Mouse (Mus musculus) forebrain, postnatal 0 days (tissue): ENCODE measurements around the gene Aspn. TPM values are rescaled to one million over a fixed set of nuclear protein-coding genes. Genes with fewer than 3 reads are reported as not detected.
"Not testable (repeated sequence)": the region's sequence is repeated elsewhere in the genome, so short reads cannot be mapped to it uniquely, and the experiment has no call there.

Experiments used
- ATAC-seq: fragments of 200-750 bp; cut with Nextera tagmentation; 2 replicates; pipeline ENCODE4 v1.8.0; 2017; ENCODE audit warnings: mild to moderate bottlenecking, moderate library complexity
- DNase-seq: peaks from one replicate; pipeline ENCODE4 v3.0.0-alpha.2; 2015
- H3K27ac ChIP-seq: fragments of 300-500 bp; sonication (generic); 2 replicates; pipeline ENCODE4 v1.5.1; 2014; ENCODE audit warnings: low read depth, mild to moderate bottlenecking, antibody characterized with exemption, low read length, moderate library complexity, mixed read lengths
- H3K27me3 ChIP-seq: fragments of 300-500 bp; sonication (generic); 2 replicates; pipeline ENCODE4 v1.6.1; 2014; ENCODE audit warnings: mild to moderate bottlenecking, low read length, mixed read lengths; ENCODE audit not compliant: insufficient read depth
- H3K36me3 ChIP-seq: fragments of 300-500 bp; sonication (generic); 2 replicates; pipeline ENCODE4 v1.6.1; 2014; ENCODE audit warnings: mild to moderate bottlenecking, moderate library complexity; ENCODE audit not compliant: insufficient read depth
- H3K4me1 ChIP-seq: fragments of 300-500 bp; sonication (generic); 2 replicates; pipeline ENCODE4 v1.6.1; 2014; ENCODE audit warnings: antibody characterized with exemption; ENCODE audit not compliant: insufficient read depth
- H3K4me2 ChIP-seq: fragments of 300-500 bp; sonication (generic); 2 replicates; pipeline ENCODE4 v1.6.1; 2014; ENCODE audit warnings: low read depth, mild to moderate bottlenecking, moderate library complexity
- H3K4me3 ChIP-seq: fragments of 300-500 bp; sonication (generic); 2 replicates; pipeline ENCODE4 v1.5.1; 2014; ENCODE audit warnings: low read depth, low read length, mixed read lengths
- H3K9ac ChIP-seq: fragments of 300-500 bp; sonication (generic); 2 replicates; pipeline ENCODE4 v1.6.1; 2014; ENCODE audit warnings: mild to moderate bottlenecking
- H3K9me3 ChIP-seq: fragments of 300-500 bp; sonication (generic); 2 replicates; pipeline ENCODE4 v1.6.1; 2016; ENCODE audit warnings: low read length
- CTCF ChIP-seq: sonication (generic); IDR thresholded peaks from 2 replicates; pipeline ENCODE4 v1.5.1; 2016; ENCODE audit warnings: antibody characterized with exemption, control low read depth, low read depth
- WGBS: fragments of 180-500 bp; shearing (Covaris S2); extraction: QIAGEN DNeasy Blood & Tissue Kit; methylation state at CpG from one replicate; pipeline ENCODE4 v1.1.7; 2014; 5-methylcytosine and 5-hydroxymethylcytosine counted together
- polyA plus RNA-seq: library from polyadenylated mRNA; unstranded; fragments of >200 nt; fragmentation: Nextera tagmentation; extraction: Ambion mirVana; gene quantifications from 2 replicates; pipeline ENCODE4 v1.2.1, GENCODE M21; 2015
- total RNA-seq: library from RNA; depleted of rRNA; stranded (reverse); fragments of >200 nt; gene quantifications from 2 replicates; pipeline ENCODE4 v1.2.3, GENCODE M21; 2014; rRNA removed

The Aspn gene
- total and polyA plus RNA-seq, 2 experiments from 2014 or later = 1.1 to 7.9 TPM

GRCm38 (mm10) chr13:49584307-49585005, 40.2 kb downstream of the Aspn start:
- Histone ChIP-seq H3K27ac (no peak overlapping the region), H3K4me1 (no peaks in the 10 kb centered on the region), H3K4me3 (no peak overlapping the region), H3K9me3 (no peaks in the 10 kb centered on the region), H3K27me3 (no peaks in the 10 kb centered on the region), H3K9ac (no peak overlapping the region), H3K36me3 (no peaks in the 10 kb centered on the region), H3K4me2 (no peak overlapping the region)
- no peak for TF ChIP-seq CTCF
- ATAC-seq = no peak
- WGBS = 73% methylated on average over 8 of the region's 8 CpGs
- peak; percentile 4 for DNase-seq

- Histone ChIP-seq H3K9me3 (no peaks in the 10 kb centered on the region), H3K4me2 (no peak overlapping the region), H3K9ac (no peak overlapping the region), H3K27ac (no peak overlapping the region), H3K4me1 (no peaks in the 10 kb centered on the region), H3K27me3 (no peaks in the 10 kb centered on the region), H3K4me3 (no peak overlapping the region), H3K36me3 (no peaks in the 10 kb centered on the region)
- no peak for TF ChIP-seq CTCF
- WGBS = 96% methylated on average over 6 of the region's 6 CpGs
- ATAC-seq (no peak), DNase-seq (no peak)
These were observed 41.8 kb downstream of the Aspn start for GRCm38 (mm10) chr13:49586062-49586461.

DNA sequence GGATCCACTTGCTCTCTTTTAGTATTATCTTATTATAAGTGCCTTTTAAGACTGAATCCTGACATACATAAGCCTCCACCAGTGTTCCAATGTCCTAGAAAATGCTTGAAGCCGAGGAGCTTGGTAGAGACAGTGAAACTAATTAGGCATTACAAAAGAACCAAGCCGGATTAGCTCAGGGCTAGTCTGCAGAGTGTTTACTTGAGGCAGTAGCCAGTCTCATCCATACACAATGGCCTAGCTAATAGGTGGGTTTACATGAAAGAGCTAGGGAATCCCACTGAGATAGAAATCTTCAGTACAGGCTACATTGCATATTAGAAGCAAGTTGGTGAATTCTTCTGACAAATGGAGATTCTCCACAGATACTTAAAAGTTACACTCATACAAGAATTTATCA, 58.3 kb downstream of the Aspn start:
- not testable (repeated sequence) for H3K36me3 ChIP-seq, ATAC-seq, H3K9me3 ChIP-seq, DNase-seq, H3K4me1 ChIP-seq, H3K4me3 ChIP-seq, H3K9ac ChIP-seq, H3K27me3 ChIP-seq, H3K4me2 ChIP-seq, H3K27ac ChIP-seq
- 23% methylated on average over 2 of the region's 2 CpGs for WGBS

- Histone ChIP-seq H3K27ac (no peak overlapping the region), H3K4me3 (no peak overlapping the region), H3K4me2 (no peak overlapping the region), H3K4me1 (no peaks in the 10 kb centered on the region), H3K9me3 (no peaks in the 10 kb centered on the region), H3K27me3 (no peaks in the 10 kb centered on the region), H3K36me3 (no peaks in the 10 kb centered on the region), H3K9ac (no peak overlapping the region)
- no peak for DNase-seq
- ATAC-seq = no peak
- TF ChIP-seq CTCF = no peak
These were observed 59.4 kb downstream of the Aspn start for GRCm38 (mm10) chr13:49603603-49604002.

DNA sequence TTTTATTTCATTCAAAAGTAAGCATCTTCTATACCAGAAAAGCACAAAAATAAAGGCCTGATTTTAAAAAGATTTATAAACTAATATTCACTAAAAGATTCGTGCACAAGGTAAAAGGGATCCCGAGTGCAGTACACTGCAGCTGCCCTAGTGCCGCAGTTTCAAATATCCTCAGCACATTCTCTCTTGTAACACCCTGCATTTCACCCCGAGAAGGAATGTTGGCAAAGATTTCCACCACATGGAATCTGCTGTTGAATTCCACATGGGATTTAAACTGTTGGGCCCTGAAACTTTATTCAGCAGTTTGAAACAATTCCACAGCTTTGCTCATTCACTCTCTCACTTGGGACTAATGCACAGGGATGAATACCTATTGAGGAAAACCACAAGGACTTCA, 63.5 kb downstream of the Aspn start, which contains the start of gene Ogn:
TSS of gene Ogn (plus strand) at position 333 of the 400 bp plus-strand sequence.
- no peak within 1 kb of the TSS for H3K4me2 ChIP-seq
- no peaks in the 10 kb centered on the region for H3K4me1 ChIP-seq
- TF ChIP-seq CTCF = no peak
- H3K27me3 ChIP-seq = no peaks in the 10 kb centered on the region
- 36% methylated on average over 4 of the region's 4 CpGs for WGBS
- DNase-seq (peak; percentile 1), ATAC-seq (no peak)
- H3K36me3 ChIP-seq = no peaks in the 10 kb centered on the region
- no peak within 1 kb of the TSS for H3K27ac ChIP-seq
- H3K9me3 ChIP-seq = no peaks in the 10 kb centered on the region
- H3K4me3 ChIP-seq = no peak within 1 kb of the TSS
- H3K9ac ChIP-seq = no peak within 1 kb of the TSS

GRCm38 (mm10) chr13:49608589-49609322, 64.5 kb downstream of the Aspn start:
- DNase-seq = no peak
- no peak for TF ChIP-seq CTCF

DNA sequence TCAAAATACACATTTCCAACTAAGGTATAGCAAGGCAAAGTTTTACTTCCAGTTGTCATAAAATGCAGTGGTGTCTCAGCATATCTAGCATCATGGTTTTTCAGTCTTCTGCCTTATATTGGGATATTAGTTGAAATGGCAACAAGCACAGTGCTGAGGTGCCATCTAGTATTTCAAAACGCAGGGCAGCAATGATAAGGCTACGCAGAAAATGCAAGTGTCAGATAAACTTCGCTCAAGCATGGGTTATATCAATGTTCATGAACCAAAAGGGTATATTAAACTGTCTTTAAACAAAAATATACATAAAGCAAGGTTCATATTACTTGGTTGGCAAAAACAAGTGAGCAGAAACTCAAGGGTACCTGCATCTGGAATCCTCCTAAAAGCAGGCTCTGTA, 72.8 kb downstream of the Aspn start:
- no peaks in the 10 kb centered on the region for H3K27me3 ChIP-seq
- H3K9ac ChIP-seq = no peak overlapping the region
- no peak overlapping the region for H3K4me2 ChIP-seq
- no peaks in the 10 kb centered on the region for H3K36me3 ChIP-seq
- ATAC-seq (no peak), DNase-seq (no peak)
- H3K4me1 ChIP-seq = no peaks in the 10 kb centered on the region
- 91% methylated on average over 3 of the region's 3 CpGs for WGBS
- H3K9me3 ChIP-seq = no peaks in the 10 kb centered on the region
- TF ChIP-seq CTCF = no peak
- H3K27ac ChIP-seq = no peak overlapping the region
- no peak overlapping the region for H3K4me3 ChIP-seq

More at GRCm38 (mm10) chr13:49608589-49609322, 64.5 kb downstream of the Aspn start:
- H3K4me1 ChIP-seq = no peaks in the 10 kb centered on the region
- H3K9ac ChIP-seq = no peak overlapping the region
- H3K9me3 ChIP-seq = no peaks in the 10 kb centered on the region
- no peaks in the 10 kb centered on the region for H3K27me3 ChIP-seq
- 77% methylated on average over 4 of the region's 4 CpGs for WGBS
- H3K4me3 ChIP-seq = no peak overlapping the region
- no peak for ATAC-seq
- no peak overlapping the region for H3K27ac ChIP-seq
- no peaks in the 10 kb centered on the region for H3K36me3 ChIP-seq
- no peak overlapping the region for H3K4me2 ChIP-seq

Other genes with a start within 250 kb of the Aspn start
- 14.0 and 17.2 TPM in 2 replicates for gene Fgd3, start 224.1 kb upstream of the Aspn start, total RNA-seq
- 2.0 and 2.8 TPM in 2 replicates for gene Fgd3, start 224.1 kb upstream of the Aspn start, polyA plus RNA-seq
- 40.9 and 50.9 TPM in 2 replicates for gene Bicd2, start 202.9 kb upstream of the Aspn start, total RNA-seq
- 20.8 and 23.7 TPM in 2 replicates for gene Bicd2, start 202.9 kb upstream of the Aspn start, polyA plus RNA-seq
- 15.0 and 15.9 TPM in 2 replicates for gene Ippk, start 123.2 kb upstream of the Aspn start, total RNA-seq
- 11.0 and 11.7 TPM in 2 replicates for gene Ippk, start 123.2 kb upstream of the Aspn start, polyA plus RNA-seq
- gene Tes3-ps, start 51.1 kb upstream of the Aspn start, total RNA-seq = 0.31 and 0.67 TPM in 2 replicates
- 0.49 and 0.56 TPM in 2 replicates for gene Tes3-ps, start 51.1 kb upstream of the Aspn start, polyA plus RNA-seq
- gene Ecm2, start 39.6 kb upstream of the Aspn start, total RNA-seq = 2.0 TPM in 2 replicates
- gene Ecm2, start 39.6 kb upstream of the Aspn start, polyA plus RNA-seq = 1.0 and 1.8 TPM in 2 replicates
- 1.9 and 2.4 TPM in 2 replicates for gene Omd, start 38.0 kb downstream of the Aspn start, total RNA-seq
- 1.9 and 2.3 TPM in 2 replicates for gene Omd, start 38.0 kb downstream of the Aspn start, polyA plus RNA-seq
- 19.2 and 29.8 TPM in 2 replicates for gene Ogn, start 63.6 kb downstream of the Aspn start, total RNA-seq
- 13.6 and 18.1 TPM in 2 replicates for gene Ogn, start 63.6 kb downstream of the Aspn start, polyA plus RNA-seq
- gene Cenpp, start 108.3 kb downstream of the Aspn start, total RNA-seq = 5.6 and 6.9 TPM in 2 replicates
- gene Cenpp, start 108.3 kb downstream of the Aspn start, polyA plus RNA-seq = 7.5 and 9.0 TPM in 2 replicates
- gene Nol8, start 108.6 kb downstream of the Aspn start, total RNA-seq = 14.8 and 22.5 TPM in 2 replicates
- gene Nol8, start 108.6 kb downstream of the Aspn start, polyA plus RNA-seq = 12.4 and 14.3 TPM in 2 replicates
- gene Iars, start 137.7 kb downstream of the Aspn start, total RNA-seq = 35.5 and 57.3 TPM in 2 replicates
- gene Iars, start 137.7 kb downstream of the Aspn start, polyA plus RNA-seq = 14.1 and 21.0 TPM in 2 replicates